Mouse (Mus musculus): ENCODE results near the gene Otud1. TPM values are rescaled to one million over a fixed set of nuclear protein-coding genes. Genes with fewer than 3 reads are reported as not detected.

Gene Otud1
- total RNA-seq (2021), result 10 to 100 TPM in 1 of 2 experiments, 1 to 10 TPM in 1; 9.8 to 17.0 TPM
- long read RNA-seq, experiment 1, transcript Otud1-201 (1 exons, 2,832 nt), result major isoform, 27 of 27 reads
- long read RNA-seq, experiment 1, partial matches to known transcripts, result 0 of 27 reads
- long read RNA-seq, experiment 1, other reads (novel, unspliced or antisense), result 0 of 27 reads
- long read RNA-seq, experiment 2, transcript Otud1-201 (1 exons, 2,832 nt), result major isoform, 33 of 33 reads
- long read RNA-seq, experiment 2, partial matches to known transcripts, result 0 of 33 reads
- long read RNA-seq, experiment 2, other reads (novel, unspliced or antisense), result 0 of 33 reads

DNA sequence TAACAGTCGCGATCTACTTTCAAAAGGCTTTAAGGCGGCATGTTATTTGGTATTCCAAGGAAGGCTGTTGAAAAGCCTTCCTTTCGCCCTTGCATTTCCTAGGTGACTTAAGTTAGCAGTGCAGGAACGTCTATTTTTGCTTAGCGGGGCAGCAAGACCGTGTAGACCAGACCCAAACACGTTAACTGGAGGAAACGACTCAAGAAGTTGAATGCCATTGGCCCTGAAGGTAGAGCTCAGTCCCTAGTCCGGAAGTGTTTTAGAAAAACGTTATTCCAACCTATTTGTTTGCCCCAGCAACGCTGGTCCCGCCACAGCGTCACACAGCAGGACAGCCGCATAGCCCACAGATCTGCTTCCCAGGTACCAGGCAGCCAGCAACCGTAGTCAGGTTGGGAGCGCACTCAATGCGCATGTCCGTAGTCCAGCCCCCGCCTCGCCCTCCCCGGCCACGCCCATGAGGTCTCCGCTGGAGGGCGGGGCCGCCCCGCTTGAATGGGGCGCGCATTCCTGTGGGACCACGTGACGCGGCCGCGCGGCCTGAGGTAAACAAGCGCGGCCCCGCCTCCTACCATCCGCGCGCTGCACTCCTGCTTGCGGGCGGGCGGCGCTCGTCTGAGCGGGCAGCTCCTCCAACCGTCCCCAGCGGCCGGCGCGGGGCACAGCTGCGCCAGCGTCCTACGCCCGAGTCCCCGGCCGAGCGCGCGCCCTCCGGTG lies at the start of gene Otud1:
TSS of gene Otud1 (plus strand) at position 595 of the 717 bp plus-strand sequence.
- DNase-seq, result peak; percentile 96
- intact Hi-C loops (cut with DNase I; ENCODE audit: low total_unique reads), result no loop called here

GRCm38 (mm10) chr2:19607852-19608251 lies 49.7 kb upstream of the Otud1 start:
- no peak for DNase-seq
- intact Hi-C loops (cut with DNase I; ENCODE audit: low total_unique reads), result no loop called here

DNA sequence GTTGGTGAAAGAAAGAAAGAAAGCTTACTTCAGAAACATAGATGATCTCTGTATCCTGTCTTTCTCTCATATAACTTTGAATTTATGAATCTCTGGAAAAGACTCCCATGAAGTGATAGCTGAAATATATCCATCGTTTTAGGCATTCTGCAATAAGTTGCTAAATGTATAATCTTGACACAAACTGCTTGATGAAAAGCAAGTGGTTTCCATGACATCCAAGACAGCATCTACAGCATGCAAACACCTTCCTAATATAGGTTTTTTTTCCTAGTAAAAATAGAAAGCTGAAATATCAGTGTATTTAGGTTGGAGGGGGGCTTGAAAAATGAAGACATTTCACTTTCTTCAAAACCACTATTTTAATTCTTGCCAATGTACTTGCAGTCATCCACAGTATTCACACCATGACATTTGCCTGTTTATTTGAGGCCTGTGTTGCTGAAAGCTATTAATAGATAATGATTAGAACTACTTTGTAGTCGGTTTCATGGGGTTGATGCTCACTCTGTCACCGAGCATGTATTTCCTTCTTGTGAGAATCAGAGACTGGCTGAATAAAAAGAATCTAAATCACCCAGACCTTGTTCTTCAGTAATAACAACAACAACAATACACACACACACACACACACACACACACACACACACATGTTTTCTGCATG lies 49.0 kb upstream of the Otud1 start:
- intact Hi-C loops (cut with DNase I; ENCODE audit: low total_unique reads), result no loop called here
- no peak for DNase-seq

DNA sequence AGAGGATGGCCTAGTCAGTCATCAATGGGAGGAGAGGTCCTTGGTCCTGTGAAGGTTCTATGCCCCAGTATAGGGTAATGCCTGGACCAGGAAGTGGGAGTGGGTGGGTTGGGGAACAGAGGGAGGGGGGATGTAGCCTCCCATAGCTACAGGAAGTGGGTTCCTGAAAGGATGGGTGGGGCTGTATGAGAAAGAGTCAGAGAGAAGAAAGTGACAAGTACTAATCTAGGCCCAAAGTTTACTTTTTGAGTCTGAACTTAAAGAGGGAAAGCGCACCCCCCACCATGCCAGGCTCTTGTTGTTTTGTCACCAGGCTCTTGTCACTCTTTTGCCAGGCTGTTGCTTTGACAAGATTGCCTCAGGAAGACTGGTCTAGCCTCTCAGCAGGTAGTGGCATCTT lies 35.5 kb upstream of the Otud1 start:
- intact Hi-C loops (cut with DNase I; ENCODE audit: low total_unique reads), result no loop called here
- DNase-seq, result no peak

GRCm38 (mm10) chr2:19627044-19627443 lies 30.5 kb upstream of the Otud1 start:
- DNase-seq, result no peak
- intact Hi-C loops (cut with DNase I; ENCODE audit: low total_unique reads), result no loop called here

- intact Hi-C loops (cut with DNase I; ENCODE audit: low total_unique reads), result no loop called here
- no peak for DNase-seq
These were observed 29.5 kb upstream of the Otud1 start for GRCm38 (mm10) chr2:19627920-19628608.

- intact Hi-C loops (cut with DNase I; ENCODE audit: low total_unique reads), result no loop called here
These were observed 27.0 kb upstream of the Otud1 start for GRCm38 (mm10) chr2:19630544-19630943.

DNA sequence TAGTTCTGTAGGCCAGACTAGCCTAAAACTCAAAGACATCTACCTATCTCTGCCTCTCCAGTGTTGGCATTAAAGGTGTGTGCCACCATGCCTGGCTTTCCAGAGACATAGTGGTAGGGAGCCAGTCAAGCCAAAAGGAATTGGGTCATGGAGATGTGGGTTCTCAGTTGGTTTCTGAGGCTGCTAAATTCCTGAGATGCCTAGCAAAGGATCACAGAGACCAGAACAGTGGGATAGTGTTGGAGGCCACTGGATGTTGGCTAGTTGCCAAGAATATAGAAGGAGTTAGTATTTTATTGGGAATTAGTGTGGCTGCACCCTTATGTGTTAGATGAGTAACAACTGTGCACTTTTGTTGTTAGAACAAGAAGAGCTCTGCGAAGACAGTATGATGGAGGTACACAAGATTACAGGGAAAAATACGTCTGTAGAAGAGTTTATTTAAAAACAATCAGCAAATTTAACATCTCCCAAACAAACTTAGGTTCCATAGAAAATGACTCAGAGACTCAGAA lies 24.1 kb upstream of the Otud1 start:
- no peak for DNase-seq
- intact Hi-C loops (cut with DNase I; ENCODE audit: low total_unique reads), result no loop called here

More at GRCm38 (mm10) chr2:19630544-19630943, 27.0 kb upstream of the Otud1 start:
- no peak for DNase-seq

DNA sequence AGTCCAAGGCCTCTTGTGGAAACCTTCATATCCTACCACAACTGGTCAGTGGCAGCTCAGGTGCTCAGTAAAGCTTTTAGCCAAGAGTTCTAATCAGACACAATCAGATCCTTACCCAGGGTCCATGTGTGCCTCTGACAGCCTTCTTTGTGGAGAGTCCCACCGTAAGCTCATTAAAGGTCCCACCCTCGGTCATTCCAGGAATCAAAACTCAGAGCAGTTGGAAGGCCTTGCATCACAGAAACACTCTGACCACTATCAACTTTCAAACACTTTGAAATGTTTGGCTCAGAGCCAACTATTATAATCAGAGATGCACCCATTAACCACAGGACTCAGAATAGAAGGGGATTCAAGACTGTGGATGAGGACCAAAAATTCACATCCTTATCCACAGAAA lies 12.4 kb upstream of the Otud1 start:
- intact Hi-C loops (cut with DNase I; ENCODE audit: low total_unique reads), result no loop called here
- no peak for DNase-seq

- no peak for DNase-seq
- intact Hi-C loops (cut with DNase I; ENCODE audit: low total_unique reads), result no loop called here
These were observed 11.4 kb upstream of the Otud1 start for GRCm38 (mm10) chr2:19646144-19646543.

DNA sequence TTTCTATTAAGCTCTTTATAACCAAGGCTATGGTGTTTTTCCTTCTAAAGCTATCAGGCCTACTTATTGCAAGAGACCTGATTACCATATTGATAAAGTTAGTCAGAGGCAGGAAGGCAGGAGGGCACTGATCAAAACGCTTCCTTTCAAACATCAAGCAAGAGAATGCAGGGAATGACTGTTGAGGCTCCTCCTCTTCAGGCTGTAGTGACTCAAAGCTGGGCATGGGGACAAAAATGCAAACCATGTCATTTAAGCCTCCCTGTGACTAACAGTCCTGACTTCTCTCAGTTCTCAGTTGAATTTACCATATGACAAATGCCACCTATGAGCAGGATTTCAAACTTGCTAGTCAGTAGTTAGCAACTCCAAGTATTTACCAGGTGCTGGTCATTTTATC lies 10.6 kb upstream of the Otud1 start:
- intact Hi-C loops (cut with DNase I; ENCODE audit: low total_unique reads), result no loop called here
- peak; percentile 42 for DNase-seq

GRCm38 (mm10) chr2:19656436-19656835 lies 1.1 kb upstream of the Otud1 start:
- DNase-seq, result peak; percentile 8
- intact Hi-C loops (cut with DNase I; ENCODE audit: low total_unique reads), result no loop called here

DNA sequence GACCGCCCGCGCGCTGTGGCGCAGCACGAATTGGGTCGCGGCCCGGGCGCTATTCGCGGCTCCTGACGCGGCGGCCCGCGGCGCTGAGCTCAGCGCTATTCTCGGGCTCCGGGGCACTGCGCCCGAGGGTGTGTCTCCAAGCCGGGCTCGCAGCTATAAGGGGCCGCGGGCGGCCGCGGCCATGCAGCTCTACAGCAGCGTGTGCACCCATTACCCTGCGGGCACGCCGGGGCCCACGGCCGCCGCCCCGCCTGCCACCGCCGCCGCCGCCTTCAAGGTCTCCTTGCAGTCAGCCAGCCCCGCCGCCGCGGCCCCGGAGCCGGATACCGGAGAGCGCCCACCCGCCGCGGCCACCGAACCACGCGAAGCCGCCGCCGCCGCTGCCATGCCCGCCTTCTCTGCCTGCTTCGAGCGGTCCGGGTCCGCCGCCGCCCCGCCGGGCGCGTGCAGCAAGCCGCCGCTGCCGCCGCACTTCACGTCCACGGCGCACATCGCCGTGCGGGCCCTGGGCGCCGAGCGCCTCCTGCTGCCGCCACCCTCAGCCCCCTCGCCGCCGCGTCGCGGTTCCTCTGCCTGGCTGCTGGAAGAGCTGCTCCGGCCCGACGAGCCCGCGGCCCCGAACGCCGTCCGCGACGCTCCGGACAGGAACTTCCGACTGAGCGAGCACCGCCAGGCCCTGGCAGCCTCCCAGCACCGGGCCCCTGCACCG lies 483 bp downstream of the Otud1 start:
- peak; percentile 59 for DNase-seq
- intact Hi-C loops (cut with DNase I; ENCODE audit: low total_unique reads), result no loop called here

DNA sequence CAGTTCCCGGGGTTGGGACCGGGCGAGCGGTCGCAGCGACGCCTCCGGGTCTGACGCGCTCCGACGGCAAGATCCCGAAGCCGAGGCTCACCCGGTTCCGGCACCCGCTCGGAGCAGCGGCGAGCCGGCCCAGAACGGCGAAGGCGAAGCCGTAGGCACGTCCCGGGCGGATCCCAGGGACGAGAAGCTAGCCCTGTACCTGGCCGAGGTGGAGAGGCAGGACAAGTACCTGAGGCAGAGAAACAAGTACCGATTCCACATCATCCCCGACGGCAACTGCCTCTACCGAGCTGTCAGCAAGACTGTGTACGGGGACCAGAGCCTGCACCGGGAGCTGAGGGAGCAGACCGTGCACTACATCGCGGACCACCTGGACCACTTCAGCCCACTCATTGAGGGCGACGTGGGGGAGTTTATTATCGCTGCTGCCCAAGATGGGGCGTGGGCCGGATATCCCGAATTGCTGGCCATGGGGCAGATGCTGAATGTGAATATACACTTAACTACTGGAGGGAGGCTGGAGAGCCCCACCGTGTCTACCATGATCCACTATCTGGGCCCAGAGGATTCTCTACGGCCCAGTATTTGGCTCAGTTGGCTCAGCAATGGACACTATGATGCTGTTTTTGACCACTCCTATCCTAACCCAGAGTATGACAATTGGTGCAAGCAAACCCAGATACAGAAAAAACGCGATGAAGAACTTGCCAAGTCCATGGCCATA lies 1.3 kb downstream of the Otud1 start:
- peak; percentile 11 for DNase-seq
- intact Hi-C loops (cut with DNase I; ENCODE audit: low total_unique reads), result no loop called here

DNA sequence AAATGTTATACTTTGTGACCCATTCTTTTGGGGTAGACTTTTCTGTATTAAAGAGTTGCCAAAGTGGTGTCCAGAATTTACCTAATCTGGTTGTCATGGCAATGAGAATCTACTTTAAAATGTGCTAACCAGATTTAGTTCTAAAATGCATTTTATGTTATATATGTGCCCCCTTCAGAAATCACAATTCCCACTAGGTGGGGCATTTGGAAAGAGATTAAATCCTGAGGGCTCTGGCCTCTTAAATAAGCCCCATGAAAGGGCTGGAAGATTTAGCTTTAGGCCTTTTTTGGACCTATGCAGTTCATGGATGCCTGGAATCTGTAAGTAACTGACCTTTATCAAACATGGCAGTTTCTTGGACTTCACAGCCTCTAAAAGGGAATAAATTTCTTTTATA lies 3.3 kb downstream of the Otud1 start:
- intact Hi-C loops (cut with DNase I; ENCODE audit: low total_unique reads), result no loop called here
- no peak for DNase-seq

DNA sequence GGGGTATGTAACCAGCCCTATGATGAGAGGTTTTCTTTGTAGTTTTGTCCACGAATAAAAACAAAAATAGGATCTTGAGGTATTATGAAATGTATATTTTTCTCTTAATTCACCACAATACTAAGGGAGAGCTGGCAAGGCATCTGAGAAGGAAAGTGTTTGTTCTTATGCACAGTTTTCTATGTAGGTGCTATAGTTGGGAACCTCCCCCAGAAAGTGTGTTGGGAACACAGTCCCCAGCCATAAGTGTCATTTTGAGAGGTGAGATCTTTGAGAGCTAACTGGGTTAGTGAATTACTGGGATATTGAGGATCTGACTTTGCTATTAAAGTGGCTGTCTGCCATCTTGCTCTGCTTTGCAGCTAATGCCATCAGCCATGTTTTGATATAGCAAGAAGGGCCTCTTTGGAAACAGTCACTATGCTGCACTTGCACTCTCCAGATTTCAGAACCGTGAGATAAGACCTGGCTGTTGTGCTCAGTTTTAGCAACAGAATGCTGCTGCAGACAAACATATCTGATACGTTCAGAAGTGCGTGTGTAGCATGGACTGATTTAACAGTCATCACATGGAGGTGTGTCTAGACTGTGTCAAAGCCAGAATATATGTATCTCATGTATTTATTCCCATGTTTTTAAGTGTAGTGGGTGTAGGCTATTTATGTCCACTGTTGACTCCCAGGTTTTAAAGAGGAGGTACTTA lies 5.7 kb downstream of the Otud1 start:
- intact Hi-C loops (cut with DNase I; ENCODE audit: low total_unique reads), result no loop called here
- DNase-seq, result no peak

GRCm38 (mm10) chr2:19664147-19664546 lies 6.6 kb downstream of the Otud1 start:
- no peak for DNase-seq
- intact Hi-C loops (cut with DNase I; ENCODE audit: low total_unique reads), result no loop called here
